In genomic region chr4:150807727-150808470, GRCm38 (mm10) we compare ENCODE assay signal across 10 mouse cellular contexts. TPM values are rescaled to one million over a fixed set of nuclear protein-coding genes. Genes with fewer than 3 reads are reported as not detected.
DNase-seq lines count a peak whose midpoint lies in the region; ATAC-seq and TF ChIP-seq lines count a peak whose summit lies in the region.
"Had no signal": no experiment of that assay in that cellular context is flagged by ENCODE, and none has a peak within 500 bp of the region (broad histone marks: within the 10 kb centered on the region; RNA-seq: fewer than 3 reads in every experiment).

No protein-coding gene starts in this region.

- H3K79me2 ChIP-seq in C2C12 (ENCODE audit: control insufficient read depth, insufficient read depth), result no peaks in the 10 kb centered on the region

- H3K36me3 ChIP-seq in hindbrain, embryonic 10.5 days, result no peaks in the 10 kb centered on the region
- no peaks in the 10 kb centered on the region for H3K36me3 ChIP-seq in hindbrain, embryonic 13.5 days
- H3K36me3 ChIP-seq in C2C12 (ENCODE audit: control insufficient read depth, insufficient read depth), result no peaks in the 10 kb centered on the region
- H3K36me3 ChIP-seq in heart, embryonic 11.5 days (ENCODE audit: control insufficient read depth, insufficient read depth, low read length), result no peaks in the 10 kb centered on the region
- no peaks in the 10 kb centered on the region for H3K36me3 ChIP-seq in limb, embryonic 12.5 days
- no peaks in the 10 kb centered on the region for H3K36me3 ChIP-seq in hindbrain, embryonic 12.5 days

- no peak overlapping the region for H3K9ac ChIP-seq in hindbrain, embryonic 13.5 days
- peak overlapping the region; percentile 54 for H3K9ac ChIP-seq in heart, embryonic 11.5 days (ENCODE audit: low read depth, low read length)
- no peak overlapping the region for H3K9ac ChIP-seq in limb, embryonic 12.5 days (replicated peaks)
- H3K9ac ChIP-seq in hindbrain, embryonic 12.5 days, result no peak overlapping the region

- H3K79me3 ChIP-seq in C2C12 (ENCODE audit: low read depth), result no peaks in the 10 kb centered on the region

- peak overlapping the region; percentile 40; the same call in 1 of the 2 replicates for H3K27ac ChIP-seq in hindbrain, embryonic 10.5 days
- H3K27ac ChIP-seq in hindbrain, embryonic 13.5 days, result no peak overlapping the region
- peak overlapping the region; percentile 76 for H3K27ac ChIP-seq in heart, embryonic 11.5 days (ENCODE audit: low read depth, low read length)
- peak overlapping the region; percentile 36; the same call in 1 of the 2 replicates for H3K27ac ChIP-seq in limb, embryonic 12.5 days
- H3K27ac ChIP-seq in hindbrain, embryonic 12.5 days, result no peak overlapping the region

- no peak for TF ChIP-seq CTCF in C2C12 (IDR thresholded peaks at IDR 0.05; ENCODE audit: control insufficient read depth, insufficient read depth, insufficient read length)

- WGBS in hindbrain, embryonic 10.5 days, result 74% methylated on average over 20 of the region's 20 CpGs
- 79% methylated on average over 20 of the region's 20 CpGs for WGBS in hindbrain, embryonic 13.5 days
- 21% methylated on average over 20 of the region's 20 CpGs for WGBS in heart, embryonic 11.5 days (ENCODE audit: insufficient replicate concordance)
- 60% methylated on average over 20 of the region's 20 CpGs for WGBS in limb, embryonic 12.5 days
- 72% methylated on average over 20 of the region's 20 CpGs for WGBS in hindbrain, embryonic 12.5 days

- H3K4me1 ChIP-seq in hindbrain, embryonic 10.5 days (replicated peaks), result peaks cover 24% of the 10 kb centered on the region
- no peaks in the 10 kb centered on the region for H3K4me1 ChIP-seq in hindbrain, embryonic 13.5 days (replicated peaks)
- peaks cover 35% of the 10 kb centered on the region for H3K4me1 ChIP-seq in heart, embryonic 11.5 days (ENCODE audit: control insufficient read depth, insufficient read depth, low read length)
- H3K4me1 ChIP-seq in limb, embryonic 12.5 days (replicated peaks), result peaks cover 50% of the 10 kb centered on the region
- H3K4me1 ChIP-seq in hindbrain, embryonic 12.5 days, result peaks cover 11% of the 10 kb centered on the region; the same call in 1 of the 2 replicates

- no peak overlapping the region for H3K4me2 ChIP-seq in hindbrain, embryonic 13.5 days
- peak overlapping the region; percentile 45 for H3K4me2 ChIP-seq in heart, embryonic 11.5 days
- 0 out of 2 replicates have a peak overlapping the region, but pooled peaks have one; percentile 2 for H3K4me2 ChIP-seq in limb, embryonic 12.5 days
- no peak overlapping the region for H3K4me2 ChIP-seq in hindbrain, embryonic 12.5 days (replicated peaks)

- no peaks in the 10 kb centered on the region for H3K9me3 ChIP-seq in hindbrain, embryonic 10.5 days
- no peaks in the 10 kb centered on the region for H3K9me3 ChIP-seq in hindbrain, embryonic 13.5 days
- no peaks in the 10 kb centered on the region for H3K9me3 ChIP-seq in heart, embryonic 11.5 days (replicated peaks; ENCODE audit: control insufficient read depth, low read length)
- H3K9me3 ChIP-seq in limb, embryonic 12.5 days, result no peaks in the 10 kb centered on the region
- no peaks in the 10 kb centered on the region for H3K9me3 ChIP-seq in hindbrain, embryonic 12.5 days (replicated peaks)

- no peak overlapping the region for H3K4me3 ChIP-seq in hindbrain, embryonic 10.5 days
- no peak overlapping the region for H3K4me3 ChIP-seq in hindbrain, embryonic 13.5 days
- H3K4me3 ChIP-seq in C2C12 (ENCODE audit: insufficient read depth, poor library complexity, severe bottlenecking), result no peak overlapping the region
- H3K4me3 ChIP-seq in heart, embryonic 11.5 days (ENCODE audit: low read depth, low read length), result no peak overlapping the region
- no peak overlapping the region for H3K4me3 ChIP-seq in limb, embryonic 12.5 days (replicated peaks)
- no peak overlapping the region for H3K4me3 ChIP-seq in hindbrain, embryonic 12.5 days

- ATAC-seq in hindbrain, embryonic 13.5 days (ENCODE audit: low FRiP score), result no peak
- ATAC-seq in heart, embryonic 11.5 days (replicated peaks; ENCODE audit: insufficient number of reproducible peaks, low FRiP score, low TSS enrichment), result peak; percentile 62
- no peak for ATAC-seq in limb, embryonic 12.5 days (ENCODE audit: insufficient number of reproducible peaks, insufficient read depth, low FRiP score, low TSS enrichment, low read depth)
- no peak for ATAC-seq in hindbrain, embryonic 12.5 days (ENCODE audit: low FRiP score)

- no peak for DNase-seq in hindbrain, embryonic 10.5 days (ENCODE audit: low spot score)
- DNase-seq in ovary, adult 18-20 months (ENCODE audit: low spot score), result no peak
- no peak for DNase-seq in left cerebral cortex, adult 11 months (ENCODE audit: low spot score)
- DNase-seq: B cell, adult 2 months; gastrocnemius, postnatal 36 days had no signal

- peak overlapping the region; percentile 19 for H3ac ChIP-seq in C2C12 (ENCODE audit: control insufficient read depth, insufficient read length, low read depth)

- no peaks in the 10 kb centered on the region; the same call in 1 of the 2 replicates for H3K27me3 ChIP-seq in hindbrain, embryonic 10.5 days (ENCODE audit: insufficient read depth, poor library complexity, severe bottlenecking)
- H3K27me3 ChIP-seq in hindbrain, embryonic 13.5 days, result no peaks in the 10 kb centered on the region
- no peaks in the 10 kb centered on the region for H3K27me3 ChIP-seq in C2C12 (ENCODE audit: control insufficient read depth, insufficient read depth, insufficient read length)
- H3K27me3 ChIP-seq in heart, embryonic 11.5 days (ENCODE audit: control insufficient read depth, insufficient read depth, low read length), result no peaks in the 10 kb centered on the region
- no peaks in the 10 kb centered on the region for H3K27me3 ChIP-seq in limb, embryonic 12.5 days
- H3K27me3 ChIP-seq in hindbrain, embryonic 12.5 days, result no peaks in the 10 kb centered on the region

TF ChIP-seq in C2C12, 6 proteins besides CTCF, POLR2A, EP300 and RAD21:
- TF ChIP-seq MAX (IDR thresholded peaks at IDR 0.05), result no peak
- no peak for TF ChIP-seq FOSL1 (IDR thresholded peaks at IDR 0.05; ENCODE audit: insufficient read depth, low read length, poor library complexity, severe bottlenecking)
- no peak for TF ChIP-seq CEBPB (IDR thresholded peaks at IDR 0.05; ENCODE audit: low read depth)
- TF ChIP-seq MYOD1 (IDR thresholded peaks at IDR 0.05; ENCODE audit: control insufficient read depth, insufficient read length, low read depth), result no peak
- TF ChIP-seq MYOG (IDR thresholded peaks at IDR 0.05; ENCODE audit: control insufficient read depth, extremely low read depth, insufficient read length), result no peak
- TF ChIP-seq USF1 (IDR thresholded peaks at IDR 0.05; ENCODE audit: low read depth), result no peak

RNA-seq across cellular contexts. Expression of gene Errfi1, which starts 45.8 kb away (rescaled TPM):
- 29.7 and 32.1 TPM in 2 replicates for polyA plus RNA-seq in hindbrain, embryonic 10.5 days (2016; fragmentation: Nextera tagmentation; extraction: Ambion mirVana)
- 29.0 and 29.5 TPM in 2 replicates for polyA plus RNA-seq in hindbrain, embryonic 13.5 days (2015; fragmentation: Nextera tagmentation; extraction: Ambion mirVana)
- 111 TPM for polyA plus RNA-seq in C2C12 (2012; fragmentation: generic; extraction: Trizol)
- 17.0 and 20.7 TPM in 2 replicates for polyA plus RNA-seq in heart, embryonic 11.5 days (2014; fragmentation: Nextera tagmentation; extraction: Ambion mirVana)
- 25.7 and 29.0 TPM in 2 replicates for polyA plus RNA-seq in limb, embryonic 12.5 days (2016; fragmentation: Nextera tagmentation; extraction: Ambion mirVana)
- polyA plus RNA-seq in hindbrain, embryonic 12.5 days (2016; fragmentation: Nextera tagmentation; extraction: Ambion mirVana), result 29.9 and 31.2 TPM in 2 replicates

Comparison
In these comparisons a context has a peak if more than half of its experiments do, and no peak if none do; other contexts are left out.
1. H3K27ac ChIP-seq: peak in hindbrain, embryonic 10.5 days (single experiment), heart, embryonic 11.5 days (single experiment) and limb, embryonic 12.5 days (single experiment); none in hindbrain, embryonic 13.5 days (single experiment) and hindbrain, embryonic 12.5 days (single experiment).
2. H3K4me2 ChIP-seq: peak in heart, embryonic 11.5 days (single experiment) and limb, embryonic 12.5 days (single experiment); none in hindbrain, embryonic 13.5 days (single experiment) and hindbrain, embryonic 12.5 days (single experiment).